ENCODE assay signal across 10 mouse cellular contexts in the genomic region with DNA sequence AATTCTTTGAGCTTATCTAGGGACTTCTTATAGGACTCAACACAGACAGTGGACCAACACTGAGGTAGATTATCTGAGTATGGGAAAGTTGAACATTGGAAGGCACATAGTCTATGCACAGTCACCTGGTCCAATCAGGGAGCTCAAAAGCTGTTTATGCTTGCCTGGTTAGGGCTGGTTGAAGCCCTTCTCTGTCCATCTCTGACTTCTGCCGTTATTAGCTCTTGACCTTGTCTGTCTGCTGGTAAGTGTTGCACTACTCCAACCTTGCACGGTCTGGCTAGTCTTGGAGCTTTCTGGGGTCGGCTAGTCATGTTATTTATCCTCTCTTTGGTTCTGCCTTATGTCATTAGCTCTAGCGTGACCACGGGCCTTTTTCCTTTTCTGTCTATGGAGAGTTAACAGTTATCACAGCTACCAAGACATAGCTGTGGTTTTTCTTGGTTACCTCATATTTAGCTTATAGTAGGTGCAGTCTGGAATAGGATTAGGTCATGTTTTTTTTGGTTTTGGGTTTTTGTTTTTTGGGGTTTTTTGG. TPM values are rescaled to one million over a fixed set of nuclear protein-coding genes. Genes with fewer than 3 reads are reported as not detected.
DNase-seq lines count a peak whose midpoint lies in the region; ATAC-seq lines count a peak whose summit lies in the region.
"Had no signal": no experiment of that assay in that cellular context is flagged by ENCODE, and none has a peak within 500 bp of the region (broad histone marks: within the 10 kb centered on the region; RNA-seq: fewer than 3 reads in every experiment).

A gene (plus strand): TSS at position 208 of the 538 bp plus-strand sequence.

- peaks cover 25% of the 10 kb centered on the region for H3K27me3 ChIP-seq in heart, embryonic 12.5 days (replicated peaks)
- H3K27me3 ChIP-seq in neural tube, embryonic 12.5 days (replicated peaks) = peaks cover 24% of the 10 kb centered on the region
- peaks cover 41% of the 10 kb centered on the region for H3K27me3 ChIP-seq in liver, embryonic 12.5 days (replicated peaks)

- H3K4me2 ChIP-seq in heart, embryonic 12.5 days = peak within 1 kb of the TSS; percentile 69
- H3K4me2 ChIP-seq in neural tube, embryonic 12.5 days (replicated peaks) = peak within 1 kb of the TSS; percentile 74; the same call in 1 of the 2 replicates
- peak within 1 kb of the TSS; percentile 63; the same call in 1 of the 2 replicates for H3K4me2 ChIP-seq in liver, embryonic 12.5 days

- ATAC-seq in heart, embryonic 12.5 days (ENCODE audit: insufficient number of reproducible peaks, low FRiP score) = no peak
- no peak for ATAC-seq in neural tube, embryonic 12.5 days (ENCODE audit: low FRiP score, low read depth)
- no peak for ATAC-seq in liver, embryonic 12.5 days

- H3K9ac ChIP-seq in heart, embryonic 12.5 days = no peak within 1 kb of the TSS
- no peak within 1 kb of the TSS for H3K9ac ChIP-seq in neural tube, embryonic 12.5 days
- no peak within 1 kb of the TSS for H3K9ac ChIP-seq in liver, embryonic 12.5 days

- H3K4me3 ChIP-seq in heart, embryonic 12.5 days = peak within 1 kb of the TSS; percentile 44; the same call in 1 of the 2 replicates
- H3K4me3 ChIP-seq in neural tube, embryonic 12.5 days = 0 out of 2 replicates have a peak within 1 kb of the TSS, but pooled peaks have one; percentile 41
- H3K4me3 ChIP-seq in liver, embryonic 12.5 days = peak within 1 kb of the TSS; percentile 45; the same call in 1 of the 2 replicates

- DNase-seq in heart, adult 8-10 months (ENCODE audit: low spot score) = no peak
- DNase-seq in neural tube, embryonic 10.5 days (ENCODE audit: extremely low spot score, low spot score) = no peak
- DNase-seq in cerebellum, postnatal 14 days = no peak
- no peak for DNase-seq in frontal cortex, postnatal 25 days (ENCODE audit: low spot score in 2 of 2)
- no peak for DNase-seq in embryo, embryonic 11 days
- DNase-seq: cerebellum, postnatal 25 days; lung, postnatal 36 days had no signal

- peaks cover 5% of the 10 kb centered on the region; the same call in 1 of the 2 replicates for H3K9me3 ChIP-seq in heart, embryonic 12.5 days (replicated peaks)
- 0 out of 2 replicates have a peak, but pooled peaks cover 10% of the 10 kb centered on the region for H3K9me3 ChIP-seq in neural tube, embryonic 12.5 days
- 0 out of 2 replicates have a peak, but pooled peaks cover 6% of the 10 kb centered on the region for H3K9me3 ChIP-seq in liver, embryonic 12.5 days (replicated peaks)

- WGBS in heart, embryonic 12.5 days = 63% methylated on average over 5 of the region's 5 CpGs
- 84% methylated on average over 5 of the region's 5 CpGs for WGBS in neural tube, embryonic 12.5 days
- WGBS in liver, embryonic 12.5 days (ENCODE audit: insufficient replicate concordance) = 32% methylated on average over 5 of the region's 5 CpGs

- H3K27ac ChIP-seq in heart, embryonic 12.5 days (ENCODE audit: poor library complexity, severe bottlenecking) = no peak within 1 kb of the TSS
- no peak within 1 kb of the TSS for H3K27ac ChIP-seq in neural tube, embryonic 12.5 days
- peak within 1 kb of the TSS; percentile 40 for H3K27ac ChIP-seq in liver, embryonic 12.5 days

- peaks cover 8% of the 10 kb centered on the region; the same call in 1 of the 2 replicates for H3K4me1 ChIP-seq in heart, embryonic 12.5 days (replicated peaks)
- no peaks in the 10 kb centered on the region for H3K4me1 ChIP-seq in neural tube, embryonic 12.5 days
- H3K4me1 ChIP-seq in liver, embryonic 12.5 days = no peaks in the 10 kb centered on the region

- no peaks in the 10 kb centered on the region for H3K36me3 ChIP-seq in heart, embryonic 12.5 days
- no peaks in the 10 kb centered on the region for H3K36me3 ChIP-seq in neural tube, embryonic 12.5 days
- H3K36me3 ChIP-seq in liver, embryonic 12.5 days = no peaks in the 10 kb centered on the region

RNA-seq across cellular contexts. Expression of the gene that starts here (rescaled TPM):
- 0.27 and 0.64 TPM in 2 replicates for polyA plus RNA-seq in heart, embryonic 12.5 days (2016; fragmentation: Nextera tagmentation; extraction: Ambion mirVana)
- total RNA-seq in heart, adult 8-10 months (2022) = 1 to 10 TPM in 1 of 4 experiments, under 1 TPM in 3; 0.38 to 1.4 (median 0.95) TPM
- polyA plus RNA-seq in neural tube, embryonic 12.5 days (2016; fragmentation: Nextera tagmentation; extraction: Ambion mirVana) = 0.65 and 0.70 TPM in 2 replicates
- 2.9 and 3.6 TPM in 2 replicates for polyA plus RNA-seq in liver, embryonic 12.5 days (2016; fragmentation: Nextera tagmentation; extraction: Ambion mirVana)
